12 mouse cellular contexts compared by ENCODE assay signal in genomic region chr11:88414157-88414870, GRCm38 (mm10).
DNase-seq lines count a peak whose midpoint lies in the region; ATAC-seq and TF ChIP-seq lines count a peak whose summit lies in the region.
"Had no signal": no experiment of that assay in that cellular context is flagged by ENCODE, and none has a peak within 500 bp of the region (broad histone marks: within the 10 kb centered on the region; RNA-seq: fewer than 3 reads in every experiment).

No protein-coding gene starts in this region.

- no peak for TF ChIP-seq CTCF in heart, adult 2 months (IDR thresholded peaks at IDR 0.05)

- ATAC-seq in heart, embryonic 15.5 days (replicated peaks; ENCODE audit: insufficient number of reproducible peaks, insufficient read depth, low FRiP score, low read depth) = no peak
- ATAC-seq in limb, embryonic 11.5 days (ENCODE audit: insufficient number of reproducible peaks, low FRiP score, low TSS enrichment, low read depth) = no peak
- ATAC-seq in monocyte, adult 5-6 weeks (replicated peaks; ENCODE audit: insufficient number of reproducible peaks, low FRiP score, low TSS enrichment, poor library complexity, severe bottlenecking) = no peak
- ATAC-seq: CD4-positive, CD25-positive, alpha-beta regulatory T cell, adult 4 months had no signal

- no peak for TF ChIP-seq POLR2A in heart, adult 2 months (IDR thresholded peaks at IDR 0.05; ENCODE audit: insufficient read depth, low read depth, low read length)

- no peak overlapping the region for H3K9ac ChIP-seq in heart, embryonic 15.5 days
- no peak overlapping the region for H3K9ac ChIP-seq in heart, adult 2 months (ENCODE audit: low read depth, low read length)
- H3K9ac ChIP-seq in limb, embryonic 11.5 days (ENCODE audit: low read length) = no peak overlapping the region
- H3K9ac ChIP-seq: embryonic facial prominence, embryonic 13.5 days had no signal

- no peak for DNase-seq in heart, adult 2 months
- peak; percentile 91 for DNase-seq in Muller cell, postnatal 12 days (ENCODE audit: inconsistent ontology term)
- DNase-seq in cerebellum, postnatal 36 days = peak; percentile 48 to 54
- DNase-seq in limb, embryonic 11.5 days (ENCODE audit: low spot score) = no peak
- no peak for DNase-seq in thymus, postnatal 25 days
- no peak for DNase-seq in gastrocnemius, postnatal 36 days
- DNase-seq: layer of hippocampus, postnatal 36 days; spleen, adult 18-20 months had no signal

- no peaks in the 10 kb centered on the region for H3K9me3 ChIP-seq in heart, embryonic 15.5 days (replicated peaks)
- H3K9me3 ChIP-seq in limb, embryonic 11.5 days (ENCODE audit: control insufficient read depth, low read length) = no peaks in the 10 kb centered on the region
- H3K9me3 ChIP-seq: embryonic facial prominence, embryonic 13.5 days had no signal

- 47% methylated on average over 18 of the region's 18 CpGs for whole genome bisulfite sequencing in heart, embryonic 15.5 days
- 33% methylated on average over 18 of the region's 18 CpGs for WGBS in heart, adult 2 months
- WGBS in limb, embryonic 11.5 days = 43% methylated on average over 18 of the region's 18 CpGs

- H3K27me3 ChIP-seq in heart, embryonic 15.5 days = no peaks in the 10 kb centered on the region
- H3K27me3 ChIP-seq in heart, adult 2 months (ENCODE audit: control insufficient read depth, insufficient read depth, low read length) = no peaks in the 10 kb centered on the region
- no peaks in the 10 kb centered on the region for H3K27me3 ChIP-seq in limb, embryonic 11.5 days (ENCODE audit: control insufficient read depth, insufficient read depth, low read length)
- H3K27me3 ChIP-seq: embryonic facial prominence, embryonic 13.5 days had no signal

- no peak overlapping the region for H3K4me2 ChIP-seq in heart, embryonic 15.5 days
- no peak overlapping the region for H3K4me2 ChIP-seq in limb, embryonic 11.5 days (ENCODE audit: low read depth, severe bottlenecking)
- H3K4me2 ChIP-seq: embryonic facial prominence, embryonic 13.5 days had no signal

- intact Hi-C loops in heart, adult 2 months (cut with DNase I) = loop anchor here (5.0 kb wide), 1 partner anchor 408 kb away; no protein-coding TSS in a partner anchor
- intact Hi-C loops in gastrocnemius, postnatal 36 days (cut with DNase I) = loop anchor here (5.0 to 10.0 kb wide), 3 partner anchors 122 to 408 kb away; partner anchors contain the start of gene Ccdc182

- H3K36me3 ChIP-seq in heart, embryonic 15.5 days = 0 out of 2 replicates have a peak, but pooled peaks cover 6% of the 10 kb centered on the region
- no peaks in the 10 kb centered on the region for H3K36me3 ChIP-seq in heart, adult 2 months (ENCODE audit: control insufficient read depth, insufficient read depth, low read length)
- peaks cover 2% of the 10 kb centered on the region; the same call in 1 of the 2 replicates for H3K36me3 ChIP-seq in limb, embryonic 11.5 days (ENCODE audit: control insufficient read depth, insufficient read depth, low read length)

- no peak for TF ChIP-seq EP300 in heart, adult 2 months (IDR thresholded peaks at IDR 0.05; ENCODE audit: insufficient read depth, low read depth, low read length)

- peak overlapping the region; percentile 61 for H3K27ac ChIP-seq in heart, embryonic 15.5 days
- H3K27ac ChIP-seq in heart, adult 2 months = no peak overlapping the region
- H3K27ac ChIP-seq in limb, embryonic 11.5 days (replicated peaks; ENCODE audit: low read depth, low read length) = 0 out of 2 replicates have a peak overlapping the region, but pooled peaks have one; percentile 1
- H3K27ac ChIP-seq: embryonic facial prominence, embryonic 13.5 days had no signal

- peaks cover 2% of the 10 kb centered on the region; the same call in 1 of the 2 replicates for H3K79me2 ChIP-seq in heart, adult 2 months (replicated peaks; ENCODE audit: control insufficient read depth, insufficient read depth, low read length)

- peaks cover 42% of the 10 kb centered on the region for H3K4me1 ChIP-seq in heart, embryonic 15.5 days (replicated peaks)
- peaks cover 3% of the 10 kb centered on the region for H3K4me1 ChIP-seq in heart, adult 2 months (ENCODE audit: control insufficient read depth, insufficient read depth, low read length)
- peaks cover 18% of the 10 kb centered on the region for H3K4me1 ChIP-seq in limb, embryonic 11.5 days (ENCODE audit: control insufficient read depth, insufficient read depth, low read length)

- H3K4me3 ChIP-seq in heart, embryonic 15.5 days = no peak overlapping the region
- H3K4me3 ChIP-seq in heart, adult 2 months = no peak overlapping the region
- no peak overlapping the region for H3K4me3 ChIP-seq in limb, embryonic 11.5 days (ENCODE audit: low read depth, low read length)
- H3K4me3 ChIP-seq: embryonic facial prominence, embryonic 13.5 days had no signal

Comparison
In these comparisons a context has a peak if more than half of its experiments do, and no peak if none do; other contexts are left out.
1. DNase-seq: peak in Muller cell, postnatal 12 days (single experiment) and cerebellum, postnatal 36 days (2 of 2); none in heart, adult 2 months (0 of 2), limb, embryonic 11.5 days (single experiment), thymus, postnatal 25 days (single experiment) and gastrocnemius, postnatal 36 days (0 of 2).